Mouse (Mus musculus) gonadal fat pad, adult 2 months (tissue): ENCODE results near the gene Tnni2. TPM values are rescaled to one million over a fixed set of nuclear protein-coding genes. Genes with fewer than 3 reads are reported as not detected.

ENCODE experiments used
- DNase-seq: peaks from one replicate; pipeline ENCODE4 v3.0.0-alpha.2; 2012; ENCODE audit warnings: low read depth
- polyA plus RNA-seq: library from polyadenylated mRNA; depleted of rRNA; stranded (reverse); fragments of >200 nt; gene quantifications from 2 replicates; pipeline ENCODE4 v1.2.3, GENCODE M21; 2012

Tnni2 gene
- polyA plus RNA-seq, 1 experiment: 7.1 TPM

- DNase-seq: no peak
These were observed 11.4 kb upstream of the Tnni2 start for GRCm38 (mm10) chr7:142430160-142430678.

GRCm38 (mm10) chr7:142431106-142431505, 10.5 kb upstream of the Tnni2 start:
- DNase-seq: no peak

GRCm38 (mm10) chr7:142433623-142434022, 8.0 kb upstream of the Tnni2 start:
- DNase-seq: no peak

- no peak for DNase-seq
These were observed 7.3 kb upstream of the Tnni2 start, which contains the start of gene Syt8 for GRCm38 (mm10) chr7:142434137-142434865. Gene Syt8 (plus strand): TSS chr7:142434850.

- DNase-seq: no peak
These were observed 6.1 kb upstream of the Tnni2 start for GRCm38 (mm10) chr7:142435524-142435923.

GRCm38 (mm10) chr7:142437324-142437723, 4.3 kb upstream of the Tnni2 start:
- DNase-seq: peak; percentile 94

GRCm38 (mm10) chr7:142439966-142440365, 1.6 kb upstream of the Tnni2 start:
- no peak for DNase-seq

GRCm38 (mm10) chr7:142440657-142441114, 922 bp upstream of the Tnni2 start:
- no peak for DNase-seq

- DNase-seq: no peak
These were observed 686 bp downstream of the Tnni2 start for GRCm38 (mm10) chr7:142442081-142442907.

- DNase-seq: no peak
These were observed 1.4 kb downstream of the Tnni2 start for GRCm38 (mm10) chr7:142442908-142443420.

- no peak for DNase-seq
These were observed 1.9 kb downstream of the Tnni2 start for GRCm38 (mm10) chr7:142443474-142443873.

- DNase-seq: no peak
These were observed 2.6 kb downstream of the Tnni2 start for GRCm38 (mm10) chr7:142444171-142444570.

GRCm38 (mm10) chr7:142445324-142445723, 3.7 kb downstream of the Tnni2 start:
- no peak for DNase-seq

GRCm38 (mm10) chr7:142446264-142446663, 4.7 kb downstream of the Tnni2 start:
- DNase-seq: no peak

GRCm38 (mm10) chr7:142449038-142449617, 7.5 kb downstream of the Tnni2 start:
- DNase-seq: no peak

- no peak for DNase-seq
These were observed 13.1 kb downstream of the Tnni2 start for GRCm38 (mm10) chr7:142454706-142455105.

GRCm38 (mm10) chr7:142455251-142455650, 13.6 kb downstream of the Tnni2 start:
- no peak for DNase-seq

GRCm38 (mm10) chr7:142456806-142457205, 15.2 kb downstream of the Tnni2 start:
- no peak for DNase-seq

GRCm38 (mm10) chr7:142457227-142457811, 15.7 kb downstream of the Tnni2 start:
- no peak for DNase-seq

GRCm38 (mm10) chr7:142458026-142458425, 16.4 kb downstream of the Tnni2 start:
- no peak for DNase-seq

- DNase-seq: no peak
These were observed 17.2 kb downstream of the Tnni2 start for GRCm38 (mm10) chr7:142458676-142459298.
